Mouse (Mus musculus): ENCODE data around the gene Ccdc33. TPM values are rescaled to one million over a fixed set of nuclear protein-coding genes. Genes with fewer than 3 reads are reported as not detected.

Gene Ccdc33
- total and polyA plus RNA-seq, 3 experiments, result 0.05 TPM; not detected in 2

- DNase-seq (ENCODE audit: low spot score), result no peak
- ATAC-seq (ENCODE audit: extremely low read depth, insufficient number of reproducible peaks, low FRiP score, poor library complexity, severe bottlenecking), result no peak
- TF ChIP-seq TAL1 (conservative IDR thresholded peaks at IDR 0.05; ENCODE audit: low read depth, low read length), result no peak
- no peak for TF ChIP-seq GATA1 (IDR thresholded peaks at IDR 0.05; ENCODE audit: borderline replicate concordance, low read length)
- no peak for TF ChIP-seq CTCF (IDR thresholded peaks at IDR 0.05; ENCODE audit: low read depth, low read length)
- TF ChIP-seq POLR2AphosphoS5 (IDR thresholded peaks at IDR 0.05; ENCODE audit: insufficient replicate concordance, low read depth, low read length), result no peak
- no peak for TF ChIP-seq GATA2 (IDR thresholded peaks at IDR 0.05; ENCODE audit: borderline replicate concordance, low read depth, low read length)
- H3K4me3 ChIP-seq (ENCODE audit: low read depth, low read length), result no peak overlapping the region
- H3K36me3 ChIP-seq (replicated peaks), result no peaks in the 10 kb centered on the region
- H3K27me3 ChIP-seq (ENCODE audit: insufficient read depth, low read length), result peaks cover 43% of the 10 kb centered on the region
- no peaks in the 10 kb centered on the region for H3K4me1 ChIP-seq (ENCODE audit: insufficient read depth, low read depth, low read length)
- H3K9me3 ChIP-seq (replicated peaks), result no peaks in the 10 kb centered on the region
These were observed 126.6 kb downstream of the Ccdc33 start for GRCm38 (mm10) chr9:57992060-57992459.

GRCm38 (mm10) chr9:57990438-57991110, 128.0 kb downstream of the Ccdc33 start:
- Histone ChIP-seq H3K27me3 (ENCODE audit: insufficient read depth, low read length) (peaks cover 40% of the 10 kb centered on the region), H3K36me3 (replicated peaks) (no peaks in the 10 kb centered on the region), H3K9me3 (replicated peaks) (no peaks in the 10 kb centered on the region), H3K4me3 (ENCODE audit: low read depth, low read length) (no peak overlapping the region), H3K4me1 (ENCODE audit: insufficient read depth, low read depth, low read length) (no peaks in the 10 kb centered on the region)
- TF ChIP-seq GATA2 (IDR thresholded peaks at IDR 0.05; ENCODE audit: borderline replicate concordance, low read depth, low read length) (no peak), CTCF (IDR thresholded peaks at IDR 0.05; ENCODE audit: low read depth, low read length) (peak; percentile 39; the same call in 1 of the 2 replicates)
- ATAC-seq (ENCODE audit: extremely low read depth, insufficient number of reproducible peaks, low FRiP score, poor library complexity, severe bottlenecking) (no peak), DNase-seq (ENCODE audit: low spot score) (peak; percentile 41)

- no peaks in the 10 kb centered on the region for H3K9me3 ChIP-seq (replicated peaks)
These were observed 129.3 kb downstream of the Ccdc33 start for GRCm38 (mm10) chr9:57989309-57989708.

GRCm38 (mm10) chr9:57988098-57988497, 130.5 kb downstream of the Ccdc33 start:
- H3K4me3 ChIP-seq (ENCODE audit: low read depth, low read length), result no peak overlapping the region
- H3K36me3 ChIP-seq (replicated peaks), result no peaks in the 10 kb centered on the region
- ATAC-seq (ENCODE audit: extremely low read depth, insufficient number of reproducible peaks, low FRiP score, poor library complexity, severe bottlenecking) (no peak), DNase-seq (ENCODE audit: low spot score) (no peak)
- no peaks in the 10 kb centered on the region for H3K9me3 ChIP-seq (replicated peaks)
- TF ChIP-seq TAL1 (conservative IDR thresholded peaks at IDR 0.05; ENCODE audit: low read depth, low read length), result no peak
- no peak for TF ChIP-seq GATA2 (IDR thresholded peaks at IDR 0.05; ENCODE audit: borderline replicate concordance, low read depth, low read length)
- no peak for TF ChIP-seq CTCF (IDR thresholded peaks at IDR 0.05; ENCODE audit: low read depth, low read length)
- no peak for TF ChIP-seq GATA1 (IDR thresholded peaks at IDR 0.05; ENCODE audit: borderline replicate concordance, low read length)
- no peak for TF ChIP-seq POLR2AphosphoS5 (IDR thresholded peaks at IDR 0.05; ENCODE audit: insufficient replicate concordance, low read depth, low read length)
- H3K4me1 ChIP-seq (ENCODE audit: insufficient read depth, low read depth, low read length), result no peaks in the 10 kb centered on the region
- H3K27me3 ChIP-seq (ENCODE audit: insufficient read depth, low read length), result peaks cover 29% of the 10 kb centered on the region

More at GRCm38 (mm10) chr9:57989309-57989708, 129.3 kb downstream of the Ccdc33 start:
- no peak overlapping the region for H3K4me3 ChIP-seq (ENCODE audit: low read depth, low read length)
- no peaks in the 10 kb centered on the region for H3K36me3 ChIP-seq (replicated peaks)
- H3K27me3 ChIP-seq (ENCODE audit: insufficient read depth, low read length), result peaks cover 31% of the 10 kb centered on the region
- no peaks in the 10 kb centered on the region for H3K4me1 ChIP-seq (ENCODE audit: insufficient read depth, low read depth, low read length)
- ATAC-seq (ENCODE audit: extremely low read depth, insufficient number of reproducible peaks, low FRiP score, poor library complexity, severe bottlenecking) (no peak), DNase-seq (ENCODE audit: low spot score) (no peak)
- TF ChIP-seq CTCF (IDR thresholded peaks at IDR 0.05; ENCODE audit: low read depth, low read length) (no peak), TAL1 (conservative IDR thresholded peaks at IDR 0.05; ENCODE audit: low read depth, low read length) (no peak), POLR2AphosphoS5 (IDR thresholded peaks at IDR 0.05; ENCODE audit: insufficient replicate concordance, low read depth, low read length) (no peak), GATA1 (IDR thresholded peaks at IDR 0.05; ENCODE audit: borderline replicate concordance, low read length) (no peak), GATA2 (IDR thresholded peaks at IDR 0.05; ENCODE audit: borderline replicate concordance, low read depth, low read length) (no peak)

- ATAC-seq (ENCODE audit: extremely low read depth, insufficient number of reproducible peaks, low FRiP score, poor library complexity, severe bottlenecking) (no peak), DNase-seq (ENCODE audit: low spot score) (no peak)
- no peaks in the 10 kb centered on the region for H3K4me1 ChIP-seq (ENCODE audit: insufficient read depth, low read depth, low read length)
- H3K27me3 ChIP-seq (ENCODE audit: insufficient read depth, low read length), result peaks cover 25% of the 10 kb centered on the region
- no peak for TF ChIP-seq TAL1 (conservative IDR thresholded peaks at IDR 0.05; ENCODE audit: low read depth, low read length)
- no peak for TF ChIP-seq CTCF (IDR thresholded peaks at IDR 0.05; ENCODE audit: low read depth, low read length)
- TF ChIP-seq GATA2 (IDR thresholded peaks at IDR 0.05; ENCODE audit: borderline replicate concordance, low read depth, low read length), result no peak
- H3K9me3 ChIP-seq (replicated peaks), result no peaks in the 10 kb centered on the region
- H3K4me3 ChIP-seq (ENCODE audit: low read depth, low read length), result no peak overlapping the region
- no peaks in the 10 kb centered on the region for H3K36me3 ChIP-seq (replicated peaks)
These were observed 132.3 kb downstream of the Ccdc33 start for GRCm38 (mm10) chr9:57986293-57986692.

- no peaks in the 10 kb centered on the region for H3K4me1 ChIP-seq (ENCODE audit: insufficient read depth, low read depth, low read length)
- no peaks in the 10 kb centered on the region for H3K36me3 ChIP-seq (replicated peaks)
- H3K4me3 ChIP-seq (ENCODE audit: low read depth, low read length), result no peak overlapping the region
- TF ChIP-seq POLR2AphosphoS5 (IDR thresholded peaks at IDR 0.05; ENCODE audit: insufficient replicate concordance, low read depth, low read length), result no peak
- no peak for TF ChIP-seq CTCF (IDR thresholded peaks at IDR 0.05; ENCODE audit: low read depth, low read length)
- TF ChIP-seq GATA1 (IDR thresholded peaks at IDR 0.05; ENCODE audit: borderline replicate concordance, low read length), result no peak
- TF ChIP-seq TAL1 (conservative IDR thresholded peaks at IDR 0.05; ENCODE audit: low read depth, low read length), result no peak
- no peak for TF ChIP-seq GATA2 (IDR thresholded peaks at IDR 0.05; ENCODE audit: borderline replicate concordance, low read depth, low read length)
- DNase-seq (ENCODE audit: low spot score) (no peak), ATAC-seq (ENCODE audit: extremely low read depth, insufficient number of reproducible peaks, low FRiP score, poor library complexity, severe bottlenecking) (no peak)
- H3K27me3 ChIP-seq (ENCODE audit: insufficient read depth, low read length), result peaks cover 21% of the 10 kb centered on the region
- H3K9me3 ChIP-seq (replicated peaks), result no peaks in the 10 kb centered on the region
These were observed 133.3 kb downstream of the Ccdc33 start for GRCm38 (mm10) chr9:57985304-57985703.

Data from G1E (cell line).